Mouse (Mus musculus): Measurements from ENCODE around the gene 1700019N19Rik.

- no peak for TF ChIP-seq CTCF (IDR thresholded peaks at IDR 0.05; ENCODE audit: control insufficient read depth, insufficient read depth, low read length)
- no peak for TF ChIP-seq POLR2A (IDR thresholded peaks at IDR 0.05; ENCODE audit: borderline replicate concordance, control insufficient read depth, low read depth, low read length)
Measured at GRCm38 (mm10) chr19:58783938-58784337, 10.3 kb downstream of the 1700019N19Rik start.
